Mouse (Mus musculus) kidney, embryonic 14.5 days (tissue): ENCODE measurements at regions not wholly inside any gene's neighbourhood (a gene's known extent, or its start where the extent isn't known, plus 50 kb on each side); places are given as distances from the start of the nearest gene placed in this dataset.

ENCODE experiments used
- ATAC-seq: fragments of 200-750 bp; cut with Nextera tagmentation; 2 replicates; pipeline ENCODE4 v1.8.0; 2017; ENCODE audit warnings: moderate number of reproducible peaks, mild to moderate bottlenecking, moderate TSS enrichment, moderate library complexity; ENCODE audit not compliant: low FRiP score, low TSS enrichment
- H3K27ac ChIP-seq: fragments of 300-500 bp; sonication (generic); 2 replicates; pipeline ENCODE4 v1.5.1; 2014; ENCODE audit warnings: low read depth, mild to moderate bottlenecking, low read length, moderate library complexity, mixed read lengths
- H3K27me3 ChIP-seq: fragments of 300-500 bp; sonication (generic); 2 replicates; pipeline ENCODE4 v1.6.1; 2014; ENCODE audit warnings: mild to moderate bottlenecking, low read length; ENCODE audit not compliant: control insufficient read depth, insufficient read depth
- H3K36me3 ChIP-seq: fragments of 300-500 bp; sonication (generic); 2 replicates; pipeline ENCODE4 v1.6.1; 2014; ENCODE audit warnings: low read length, mixed read lengths; ENCODE audit not compliant: control insufficient read depth, insufficient read depth
- H3K4me1 ChIP-seq: fragments of 300-500 bp; sonication (generic); 2 replicates; pipeline ENCODE4 v1.6.1; 2014; ENCODE audit warnings: low read length, mixed read lengths; ENCODE audit not compliant: control insufficient read depth, insufficient read depth
- H3K4me2 ChIP-seq: fragments of 300-500 bp; sonication (generic); replicated peaks from 2 replicates; pipeline ENCODE4 v1.6.1; 2014; ENCODE audit warnings: low read depth, mild to moderate bottlenecking, low read length
- H3K4me3 ChIP-seq: fragments of 300-500 bp; sonication (generic); 2 replicates; pipeline ENCODE4 v1.5.1; 2014; ENCODE audit warnings: mild to moderate bottlenecking, low read length
- H3K9ac ChIP-seq: fragments of 300-500 bp; sonication (generic); 2 replicates; pipeline ENCODE4 v1.6.1; 2014; ENCODE audit warnings: low read depth, mild to moderate bottlenecking, low read length, moderate library complexity
- H3K9me3 ChIP-seq: fragments of 300-500 bp; sonication (generic); 2 replicates; pipeline ENCODE4 v1.6.1; 2016; ENCODE audit warnings: low read length; ENCODE audit not compliant: control insufficient read depth
- WGBS: fragments of 180-500 bp; shearing (Covaris S2); extraction: QIAGEN DNeasy Blood & Tissue Kit; methylation state at CpG from one replicate; pipeline ENCODE4 v1.1.7; 2014; 5-methylcytosine and 5-hydroxymethylcytosine counted together

- no peak for ATAC-seq
- H3K9me3 ChIP-seq = no peaks in the 10 kb centered on the region
- H3K27ac ChIP-seq = no peak overlapping the region
- H3K36me3 ChIP-seq = no peaks in the 10 kb centered on the region
- no peaks in the 10 kb centered on the region for H3K27me3 ChIP-seq
- H3K4me1 ChIP-seq = no peaks in the 10 kb centered on the region
- H3K4me2 ChIP-seq = no peak overlapping the region
- H3K4me3 ChIP-seq = no peak overlapping the region
- no peak overlapping the region for H3K9ac ChIP-seq
- 96% methylated on average over 3 of the region's 3 CpGs for WGBS
Observed at GRCm38 (mm10) chr16:87129021-87129420, 225.0 kb upstream of the N6amt1 start.

- no peaks in the 10 kb centered on the region for H3K9me3 ChIP-seq
- H3K4me1 ChIP-seq = no peaks in the 10 kb centered on the region
- no peaks in the 10 kb centered on the region for H3K36me3 ChIP-seq
- H3K4me2 ChIP-seq = no peak overlapping the region
- 68% methylated on average over 13 of the region's 13 CpGs for WGBS
- no peak overlapping the region for H3K9ac ChIP-seq
- no peaks in the 10 kb centered on the region for H3K27me3 ChIP-seq
- H3K4me3 ChIP-seq = no peak overlapping the region
- 0 out of 2 replicates have a peak, but pooled peaks have one; percentile 35 for ATAC-seq
- H3K27ac ChIP-seq = no peak overlapping the region
Observed at GRCm38 (mm10) chr16:87128230-87128629, 225.8 kb upstream of the N6amt1 start.

DNA sequence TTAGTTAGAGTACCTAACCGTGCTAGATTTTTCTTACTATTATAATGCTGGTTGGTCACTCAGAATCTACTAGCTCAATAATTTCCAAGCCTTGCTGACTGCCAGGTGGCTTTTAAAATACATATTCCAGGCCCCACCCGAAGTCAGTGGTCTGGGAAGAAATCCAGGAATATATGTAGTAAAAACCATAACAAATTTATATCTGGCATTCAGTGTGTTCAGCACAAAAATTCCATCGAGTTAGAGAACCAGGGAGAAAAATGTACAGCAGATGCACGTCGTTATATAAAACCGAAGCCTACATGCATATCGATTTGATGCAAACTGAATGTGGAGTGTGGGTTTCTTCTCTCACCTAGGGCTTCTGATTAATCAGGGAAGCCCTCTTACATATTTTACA, 229.5 kb upstream of the N6amt1 start:
- Histone ChIP-seq H3K27ac (no peak overlapping the region), H3K4me2 (no peak overlapping the region), H3K9me3 (no peaks in the 10 kb centered on the region), H3K27me3 (no peaks in the 10 kb centered on the region), H3K9ac (no peak overlapping the region), H3K4me3 (no peak overlapping the region), H3K4me1 (no peaks in the 10 kb centered on the region), H3K36me3 (no peaks in the 10 kb centered on the region)
- 83% methylated on average over 7 of the region's 7 CpGs for WGBS
- ATAC-seq = no peak

GRCm38 (mm10) chr16:87103599-87103998, 250.4 kb upstream of the N6amt1 start:
- Histone ChIP-seq H3K27me3 (no peaks in the 10 kb centered on the region), H3K27ac (no peak overlapping the region), H3K4me3 (no peak overlapping the region), H3K36me3 (no peaks in the 10 kb centered on the region), H3K9me3 (no peaks in the 10 kb centered on the region), H3K4me1 (no peaks in the 10 kb centered on the region), H3K9ac (no peak overlapping the region), H3K4me2 (no peak overlapping the region)
- ATAC-seq = no peak
- WGBS = 77% methylated on average over 2 of the region's 2 CpGs

- Histone ChIP-seq H3K9ac (no peak overlapping the region), H3K4me1 (no peaks in the 10 kb centered on the region)
- ATAC-seq = no peak
Observed at GRCm38 (mm10) chr16:87102057-87102456, 251.9 kb upstream of the N6amt1 start.

DNA sequence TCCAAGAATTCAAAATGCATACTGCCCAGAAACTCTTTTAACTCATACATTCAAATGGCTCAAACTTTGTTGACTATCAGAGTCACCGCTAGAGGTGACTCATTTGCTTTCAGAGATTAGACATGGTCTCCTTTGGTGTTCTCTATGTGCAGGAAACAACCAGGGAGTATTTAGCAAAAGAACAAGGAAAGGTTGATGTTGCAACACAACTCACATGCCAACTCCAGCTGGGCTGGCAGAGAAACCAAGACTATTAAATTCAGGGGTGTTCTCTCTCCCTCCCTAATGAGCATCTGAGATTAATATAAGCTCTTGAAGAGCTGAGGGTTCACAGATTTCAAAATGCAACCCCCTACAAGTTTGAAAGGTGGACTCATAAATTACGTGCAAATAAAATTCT, 262.0 kb upstream of the N6amt1 start:
- no peak overlapping the region for H3K4me3 ChIP-seq
- no peak overlapping the region for H3K4me2 ChIP-seq
- H3K36me3 ChIP-seq = no peaks in the 10 kb centered on the region
- ATAC-seq = no peak
- 88% methylated on average over 2 of the region's 2 CpGs for WGBS
- no peak overlapping the region for H3K9ac ChIP-seq
- no peaks in the 10 kb centered on the region for H3K9me3 ChIP-seq
- H3K27me3 ChIP-seq = no peaks in the 10 kb centered on the region
- H3K27ac ChIP-seq = no peak overlapping the region
- H3K4me1 ChIP-seq = no peaks in the 10 kb centered on the region

More at GRCm38 (mm10) chr16:87102057-87102456, 251.9 kb upstream of the N6amt1 start:
- no peak overlapping the region for H3K27ac ChIP-seq
- no peak overlapping the region for H3K4me2 ChIP-seq
- H3K9me3 ChIP-seq = no peaks in the 10 kb centered on the region
- H3K4me3 ChIP-seq = no peak overlapping the region
- H3K27me3 ChIP-seq = no peaks in the 10 kb centered on the region
- no peaks in the 10 kb centered on the region for H3K36me3 ChIP-seq

- Histone ChIP-seq H3K9me3 (no peaks in the 10 kb centered on the region), H3K4me1 (no peaks in the 10 kb centered on the region), H3K27ac (no peak overlapping the region), H3K4me3 (no peak overlapping the region), H3K27me3 (no peaks in the 10 kb centered on the region), H3K36me3 (no peaks in the 10 kb centered on the region), H3K4me2 (no peak overlapping the region), H3K9ac (no peak overlapping the region)
- WGBS = 73% methylated on average over 3 of the region's 3 CpGs
- no peak for ATAC-seq
Observed at GRCm38 (mm10) chr16:87089322-87089721, 264.7 kb upstream of the N6amt1 start.

DNA sequence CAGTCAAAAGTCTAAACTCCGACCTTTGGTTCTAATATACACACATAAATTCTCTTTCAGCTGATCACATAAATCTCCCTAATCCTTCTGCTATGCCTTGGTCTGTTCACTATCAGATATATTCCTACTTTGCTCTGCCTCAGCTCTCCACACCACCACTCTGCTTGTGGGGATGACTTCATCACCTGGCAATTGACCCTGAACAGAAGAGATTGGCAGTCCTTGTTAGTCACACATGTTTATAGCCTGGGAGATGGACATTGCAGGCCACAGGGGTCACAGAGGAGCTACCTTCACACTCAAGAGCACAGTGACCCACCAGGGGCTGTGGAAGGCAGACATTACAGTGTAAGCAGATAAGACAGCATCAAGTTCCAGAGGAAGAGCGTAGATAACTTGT, 270.5 kb upstream of the N6amt1 start:
- Histone ChIP-seq H3K27me3 (no peaks in the 10 kb centered on the region), H3K4me1 (no peaks in the 10 kb centered on the region), H3K27ac (no peak overlapping the region), H3K4me3 (no peak overlapping the region), H3K9ac (no peak overlapping the region), H3K4me2 (no peak overlapping the region), H3K9me3 (no peaks in the 10 kb centered on the region), H3K36me3 (no peaks in the 10 kb centered on the region)
- WGBS = 30% methylated on average over 2 of the region's 2 CpGs
- no peak; the same call in 1 of the 2 replicates for ATAC-seq

DNA sequence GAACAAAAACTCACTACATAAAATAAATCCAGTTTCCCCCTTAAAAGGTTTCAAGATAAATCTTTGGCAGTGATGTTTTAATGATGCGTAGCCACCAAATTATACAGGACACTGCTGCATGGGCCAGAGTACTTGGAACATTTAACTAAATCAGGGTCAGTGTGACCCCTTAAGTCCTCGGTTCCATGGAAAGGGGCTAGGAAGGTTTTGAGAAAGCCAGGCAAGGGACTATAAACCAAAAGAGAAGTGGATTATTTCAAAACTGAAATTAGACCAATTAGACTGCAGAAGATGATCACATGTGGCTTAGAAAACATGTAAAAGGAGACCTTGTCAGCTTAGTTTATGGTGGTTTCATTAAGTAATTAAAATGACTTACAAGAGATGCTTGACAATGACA, 276.6 kb upstream of the N6amt1 start:
- 32% methylated on average over 2 of the region's 2 CpGs for WGBS
- Histone ChIP-seq H3K9ac (no peak overlapping the region), H3K4me3 (no peak overlapping the region), H3K27me3 (no peaks in the 10 kb centered on the region), H3K4me1 (no peaks in the 10 kb centered on the region), H3K9me3 (no peaks in the 10 kb centered on the region), H3K27ac (no peak overlapping the region), H3K36me3 (no peaks in the 10 kb centered on the region), H3K4me2 (no peak overlapping the region)
- 0 out of 2 replicates have a peak, but pooled peaks have one; percentile 57 for ATAC-seq

- H3K9me3 ChIP-seq = no peaks in the 10 kb centered on the region
- no peaks in the 10 kb centered on the region for H3K4me1 ChIP-seq
- no peaks in the 10 kb centered on the region for H3K36me3 ChIP-seq
- no peak overlapping the region for H3K4me2 ChIP-seq
- 33% methylated on average over 2 of the region's 2 CpGs for WGBS
- ATAC-seq = peak; percentile 76; the same call in 1 of the 2 replicates
- H3K27ac ChIP-seq = no peak overlapping the region
- H3K9ac ChIP-seq = no peak overlapping the region
- H3K27me3 ChIP-seq = no peaks in the 10 kb centered on the region
- H3K4me3 ChIP-seq = no peak overlapping the region
Observed at GRCm38 (mm10) chr16:87069294-87069693, 284.7 kb upstream of the N6amt1 start.
